Mouse (Mus musculus): ENCODE data around the gene Ucp3. TPM values are rescaled to one million over a fixed set of nuclear protein-coding genes. Genes with fewer than 3 reads are reported as not detected.

The Ucp3 gene
- not detected in 2 replicates for polyA plus RNA-seq (2012; ENCODE audit: insufficient read depth, low replicate concordance)

- Histone ChIP-seq H3K27me3 (replicated peaks) (peaks cover 5% of the 10 kb centered on the region), H3K4me1 (peaks cover 41% of the 10 kb centered on the region), H3K9me3 (no peaks in the 10 kb centered on the region), H3K36me3 (replicated peaks; ENCODE audit: low read length) (peaks cover 33% of the 10 kb centered on the region), H3K4me3 (replicated peaks) (no peak within 1 kb of the TSS)
- TF ChIP-seq GATA1 (IDR thresholded peaks at IDR 0.05; ENCODE audit: borderline replicate concordance, low read length) (no peak), FLI1 (IDR thresholded peaks at IDR 0.05; ENCODE audit: low read length) (no peak)
Observed at GRCm38 (mm10) chr7:100472777-100473176, at the start of gene Ucp3. TSS of gene Ucp3 (plus strand) at chr7:100472990.

- no peaks in the 10 kb centered on the region for H3K9me3 ChIP-seq
- peaks cover 87% of the 10 kb centered on the region for H3K36me3 ChIP-seq (replicated peaks; ENCODE audit: low read length)
- H3K4me3 ChIP-seq (replicated peaks), result no peak overlapping the region
- no peaks in the 10 kb centered on the region for H3K27me3 ChIP-seq (replicated peaks)
- H3K4me1 ChIP-seq, result peaks cover 41% of the 10 kb centered on the region
- TF ChIP-seq FLI1 (IDR thresholded peaks at IDR 0.05; ENCODE audit: low read length) (no peak), GATA1 (IDR thresholded peaks at IDR 0.05; ENCODE audit: borderline replicate concordance, low read length) (no peak)
Observed at GRCm38 (mm10) chr7:100425795-100426194, 47.0 kb upstream of the Ucp3 start.

- H3K36me3 ChIP-seq (replicated peaks; ENCODE audit: low read length), result peaks cover 86% of the 10 kb centered on the region
- TF ChIP-seq FLI1 (IDR thresholded peaks at IDR 0.05; ENCODE audit: low read length), result no peak
- TF ChIP-seq GATA1 (IDR thresholded peaks at IDR 0.05; ENCODE audit: borderline replicate concordance, low read length), result no peak
- no peak overlapping the region for H3K4me3 ChIP-seq (replicated peaks)
- H3K4me1 ChIP-seq, result peaks cover 45% of the 10 kb centered on the region
- no peaks in the 10 kb centered on the region for H3K27me3 ChIP-seq (replicated peaks)
- H3K9me3 ChIP-seq, result no peaks in the 10 kb centered on the region
Observed at GRCm38 (mm10) chr7:100429102-100429501, 43.7 kb upstream of the Ucp3 start.

- no peak for TF ChIP-seq FLI1 (IDR thresholded peaks at IDR 0.05; ENCODE audit: low read length)
- TF ChIP-seq GATA1 (IDR thresholded peaks at IDR 0.05; ENCODE audit: borderline replicate concordance, low read length), result no peak
- Histone ChIP-seq H3K9me3 (no peaks in the 10 kb centered on the region), H3K4me1 (peaks cover 45% of the 10 kb centered on the region), H3K4me3 (replicated peaks) (no peak overlapping the region), H3K27me3 (replicated peaks) (no peaks in the 10 kb centered on the region), H3K36me3 (replicated peaks; ENCODE audit: low read length) (peaks cover 83% of the 10 kb centered on the region)
Observed at GRCm38 (mm10) chr7:100429911-100430310, 42.9 kb upstream of the Ucp3 start.

- H3K4me1 ChIP-seq, result peaks cover 45% of the 10 kb centered on the region
- peaks cover 83% of the 10 kb centered on the region for H3K36me3 ChIP-seq (replicated peaks; ENCODE audit: low read length)
- H3K4me3 ChIP-seq (replicated peaks), result no peak overlapping the region
- TF ChIP-seq GATA1 (IDR thresholded peaks at IDR 0.05; ENCODE audit: borderline replicate concordance, low read length) (no peak), FLI1 (IDR thresholded peaks at IDR 0.05; ENCODE audit: low read length) (no peak)
- no peaks in the 10 kb centered on the region for H3K27me3 ChIP-seq (replicated peaks)
- H3K9me3 ChIP-seq, result no peaks in the 10 kb centered on the region
Observed at GRCm38 (mm10) chr7:100431103-100431502, 41.7 kb upstream of the Ucp3 start.

GRCm38 (mm10) chr7:100433295-100433694 lies 39.5 kb upstream of the Ucp3 start:
- Histone ChIP-seq H3K4me3 (replicated peaks) (no peak overlapping the region), H3K9me3 (no peaks in the 10 kb centered on the region), H3K27me3 (replicated peaks) (no peaks in the 10 kb centered on the region), H3K36me3 (replicated peaks; ENCODE audit: low read length) (peaks cover 84% of the 10 kb centered on the region), H3K4me1 (peaks cover 26% of the 10 kb centered on the region)
- TF ChIP-seq FLI1 (IDR thresholded peaks at IDR 0.05; ENCODE audit: low read length) (no peak), GATA1 (IDR thresholded peaks at IDR 0.05; ENCODE audit: borderline replicate concordance, low read length) (no peak)

GRCm38 (mm10) chr7:100443728-100444127 lies 29.1 kb upstream of the Ucp3 start:
- no peak overlapping the region for H3K4me3 ChIP-seq (replicated peaks)
- peaks cover 9% of the 10 kb centered on the region for H3K4me1 ChIP-seq
- no peak for TF ChIP-seq GATA1 (IDR thresholded peaks at IDR 0.05; ENCODE audit: borderline replicate concordance, low read length)
- TF ChIP-seq FLI1 (IDR thresholded peaks at IDR 0.05; ENCODE audit: low read length), result no peak
- no peaks in the 10 kb centered on the region for H3K27me3 ChIP-seq (replicated peaks)
- H3K36me3 ChIP-seq (replicated peaks; ENCODE audit: low read length), result peaks cover 85% of the 10 kb centered on the region
- no peaks in the 10 kb centered on the region for H3K9me3 ChIP-seq

- H3K36me3 ChIP-seq (replicated peaks; ENCODE audit: low read length), result peaks cover 87% of the 10 kb centered on the region
- no peaks in the 10 kb centered on the region for H3K27me3 ChIP-seq (replicated peaks)
- H3K9me3 ChIP-seq, result no peaks in the 10 kb centered on the region
- H3K4me1 ChIP-seq, result peaks cover 24% of the 10 kb centered on the region
- TF ChIP-seq FLI1 (IDR thresholded peaks at IDR 0.05; ENCODE audit: low read length) (no peak), GATA1 (IDR thresholded peaks at IDR 0.05; ENCODE audit: borderline replicate concordance, low read length) (no peak)
- no peak overlapping the region for H3K4me3 ChIP-seq (replicated peaks)
Observed at GRCm38 (mm10) chr7:100446271-100446670, 26.5 kb upstream of the Ucp3 start.

GRCm38 (mm10) chr7:100448530-100448929 lies 24.3 kb upstream of the Ucp3 start:
- TF ChIP-seq FLI1 (IDR thresholded peaks at IDR 0.05; ENCODE audit: low read length) (no peak), GATA1 (IDR thresholded peaks at IDR 0.05; ENCODE audit: borderline replicate concordance, low read length) (no peak)
- H3K9me3 ChIP-seq, result no peaks in the 10 kb centered on the region
- peaks cover 20% of the 10 kb centered on the region for H3K4me1 ChIP-seq
- peak overlapping the region; percentile 70 for H3K4me3 ChIP-seq (replicated peaks)
- no peaks in the 10 kb centered on the region for H3K27me3 ChIP-seq (replicated peaks)
- H3K36me3 ChIP-seq (replicated peaks; ENCODE audit: low read length), result peaks cover 89% of the 10 kb centered on the region

- TF ChIP-seq FLI1 (IDR thresholded peaks at IDR 0.05; ENCODE audit: low read length) (no peak), GATA1 (IDR thresholded peaks at IDR 0.05; ENCODE audit: borderline replicate concordance, low read length) (no peak)
- Histone ChIP-seq H3K27me3 (replicated peaks) (no peaks in the 10 kb centered on the region), H3K9me3 (no peaks in the 10 kb centered on the region), H3K36me3 (replicated peaks; ENCODE audit: low read length) (peaks cover 90% of the 10 kb centered on the region), H3K4me1 (peaks cover 20% of the 10 kb centered on the region), H3K4me3 (replicated peaks) (no peak overlapping the region)
Observed at GRCm38 (mm10) chr7:100448985-100449384, 23.8 kb upstream of the Ucp3 start.

GRCm38 (mm10) chr7:100458153-100458552 lies 14.6 kb upstream of the Ucp3 start:
- Histone ChIP-seq H3K4me1 (peaks cover 62% of the 10 kb centered on the region), H3K27me3 (replicated peaks) (no peaks in the 10 kb centered on the region), H3K9me3 (no peaks in the 10 kb centered on the region), H3K36me3 (replicated peaks; ENCODE audit: low read length) (peaks cover 75% of the 10 kb centered on the region), H3K4me3 (replicated peaks) (peak overlapping the region; percentile 76)
- TF ChIP-seq FLI1 (IDR thresholded peaks at IDR 0.05; ENCODE audit: low read length), result no peak
- no peak for TF ChIP-seq GATA1 (IDR thresholded peaks at IDR 0.05; ENCODE audit: borderline replicate concordance, low read length)
